Mouse (Mus musculus) liver, embryonic 12.5 days (tissue): Measurements from ENCODE around the gene Capn2. TPM values are rescaled to one million over a fixed set of nuclear protein-coding genes. Genes with fewer than 3 reads are reported as not detected.

Experiments
- polyA plus RNA-seq: library from polyadenylated mRNA; unstranded; fragments of >200 nt; fragmentation: Nextera tagmentation; extraction: Ambion mirVana; gene quantifications from 2 replicates; pipeline ENCODE4 v1.2.1, GENCODE M21; 2016

The Capn2 gene
- polyA plus RNA-seq, 1 experiment from 2014 or later: 36.6 TPM

Other genes with a start within 250 kb of the Capn2 start
- 105 and 110 TPM in 2 replicates for gene Degs1, start 234.8 kb downstream of the Capn2 start, polyA plus RNA-seq
- gene Fbxo28, start 176.0 kb downstream of the Capn2 start, polyA plus RNA-seq: 11.5 and 12.7 TPM in 2 replicates
- 5.3 and 5.6 TPM in 2 replicates for gene Trp53bp2, start 108.4 kb downstream of the Capn2 start, polyA plus RNA-seq
- gene Capn8, start 47.4 kb upstream of the Capn2 start, polyA plus RNA-seq: not detected in 2 replicates
- not detected in 2 replicates for gene Ccdc185, start 231.6 kb upstream of the Capn2 start, polyA plus RNA-seq
- gene Susd4, start 246.3 kb upstream of the Capn2 start, polyA plus RNA-seq: 3.1 and 3.5 TPM in 2 replicates